Mouse (Mus musculus) lung, embryonic 14.5 days (tissue): ENCODE data around the gene Enox1. TPM values are rescaled to one million over a fixed set of nuclear protein-coding genes. Genes with fewer than 3 reads are reported as not detected.

Experiments
- ATAC-seq: fragments of 200-750 bp; cut with Nextera tagmentation; 2 replicates; pipeline ENCODE4 v1.8.0; 2017; ENCODE audit warnings: mild to moderate bottlenecking, moderate TSS enrichment, moderate library complexity; ENCODE audit not compliant: insufficient read depth
- DNase-seq: peaks from one replicate; pipeline ENCODE4 v3.0.0-alpha.2; 2015
- H3K27ac ChIP-seq: fragments of 300-500 bp; sonication (generic); 2 replicates; pipeline ENCODE4 v1.5.1; 2014; ENCODE audit warnings: low read depth, mild to moderate bottlenecking, moderate library complexity
- H3K27me3 ChIP-seq: fragments of 300-500 bp; sonication (generic); 2 replicates; pipeline ENCODE4 v1.6.1; 2014; ENCODE audit warnings: low read length, control low read depth; ENCODE audit not compliant: insufficient read depth
- H3K36me3 ChIP-seq: fragments of 300-500 bp; sonication (generic); 2 replicates; pipeline ENCODE4 v1.6.1; 2014; ENCODE audit warnings: control low read depth; ENCODE audit not compliant: insufficient read depth
- H3K4me1 ChIP-seq: fragments of 300-500 bp; sonication (generic); 2 replicates; pipeline ENCODE4 v1.6.1; 2014; ENCODE audit warnings: antibody characterized with exemption, control low read depth; ENCODE audit not compliant: insufficient read depth
- H3K4me2 ChIP-seq: fragments of 300-500 bp; sonication (generic); 2 replicates; pipeline ENCODE4 v1.6.1; 2014; ENCODE audit warnings: mild to moderate bottlenecking
- H3K4me3 ChIP-seq: fragments of 300-500 bp; sonication (generic); 2 replicates; pipeline ENCODE4 v1.5.1; 2014; ENCODE audit warnings: low read depth, low read length
- H3K9ac ChIP-seq: fragments of 300-500 bp; sonication (generic); 2 replicates; pipeline ENCODE4 v1.6.1; 2014
- H3K9me3 ChIP-seq: fragments of 300-500 bp; sonication (generic); 2 replicates; pipeline ENCODE4 v1.6.1; 2016; ENCODE audit warnings: low read depth, low read length, control low read depth
- CTCF ChIP-seq: IDR thresholded peaks from 2 replicates; pipeline ENCODE4 v1.5.1; 2016; ENCODE audit warnings: antibody characterized with exemption, low read depth
- WGBS: fragments of 180-500 bp; shearing (Covaris S2); extraction: QIAGEN DNeasy Blood & Tissue Kit; methylation state at CpG from one replicate; pipeline ENCODE4 v1.1.7; 2014; 5-methylcytosine and 5-hydroxymethylcytosine counted together
- polyA plus RNA-seq: library from polyadenylated mRNA; unstranded; fragments of >200 nt; fragmentation: Nextera tagmentation; extraction: Ambion mirVana; gene quantifications from 2 replicates; pipeline ENCODE4 v1.2.1, GENCODE M21; 2014

The Enox1 gene
- polyA plus RNA-seq, 1 experiment from 2014 or later: 2.8 TPM

GRCm38 (mm10) chr14:77371977-77372376, 215.4 kb downstream of the Enox1 start:
- H3K4me2 ChIP-seq: no peak overlapping the region
- H3K9me3 ChIP-seq: no peaks in the 10 kb centered on the region
- ATAC-seq: no peak
- WGBS: 56% methylated on average over 5 of the region's 5 CpGs
- no peak overlapping the region for H3K27ac ChIP-seq
- H3K27me3 ChIP-seq: no peaks in the 10 kb centered on the region
- no peak for DNase-seq
- no peaks in the 10 kb centered on the region for H3K36me3 ChIP-seq
- H3K9ac ChIP-seq: no peak overlapping the region
- peak; percentile 14; the same call in 1 of the 2 replicates for TF ChIP-seq CTCF
- H3K4me1 ChIP-seq: no peaks in the 10 kb centered on the region
- no peak overlapping the region for H3K4me3 ChIP-seq

- H3K4me3 ChIP-seq: no peak overlapping the region
- H3K9me3 ChIP-seq: no peaks in the 10 kb centered on the region
- no peaks in the 10 kb centered on the region for H3K4me1 ChIP-seq
- H3K36me3 ChIP-seq: no peaks in the 10 kb centered on the region
- H3K4me2 ChIP-seq: no peak overlapping the region
- no peaks in the 10 kb centered on the region for H3K27me3 ChIP-seq
- H3K27ac ChIP-seq: no peak overlapping the region
- no peak overlapping the region for H3K9ac ChIP-seq
- no peak for ATAC-seq
- 59% methylated on average over 3 of the region's 3 CpGs for WGBS
- no peak for DNase-seq
- TF ChIP-seq CTCF: no peak
Measured at GRCm38 (mm10) chr14:77373119-77373518, 216.6 kb downstream of the Enox1 start.

- no peak for TF ChIP-seq CTCF
- ATAC-seq (no peak), DNase-seq (no peak)
- no peak overlapping the region for H3K27ac ChIP-seq
- WGBS: 39% methylated on average over 2 of the region's 2 CpGs
- no peaks in the 10 kb centered on the region for H3K27me3 ChIP-seq
- no peak overlapping the region for H3K4me3 ChIP-seq
- no peak overlapping the region for H3K4me2 ChIP-seq
- no peaks in the 10 kb centered on the region for H3K36me3 ChIP-seq
- H3K9ac ChIP-seq: no peak overlapping the region
- H3K9me3 ChIP-seq: no peaks in the 10 kb centered on the region
- H3K4me1 ChIP-seq: no peaks in the 10 kb centered on the region
Measured at GRCm38 (mm10) chr14:77375054-77375453, 218.5 kb downstream of the Enox1 start.

GRCm38 (mm10) chr14:77375618-77376017, 219.1 kb downstream of the Enox1 start:
- no peak for DNase-seq

GRCm38 (mm10) chr14:77376731-77377130, 220.2 kb downstream of the Enox1 start:
- no peak for DNase-seq
- H3K9me3 ChIP-seq: no peaks in the 10 kb centered on the region
- no peak overlapping the region for H3K4me2 ChIP-seq
- no peak overlapping the region for H3K27ac ChIP-seq
- H3K4me1 ChIP-seq: no peaks in the 10 kb centered on the region
- H3K9ac ChIP-seq: no peak overlapping the region
- no peaks in the 10 kb centered on the region for H3K36me3 ChIP-seq
- H3K4me3 ChIP-seq: no peak overlapping the region
- no peak for TF ChIP-seq CTCF
- H3K27me3 ChIP-seq: no peaks in the 10 kb centered on the region
- no peak for ATAC-seq
- 56% methylated on average over 7 of the region's 7 CpGs for WGBS

More at GRCm38 (mm10) chr14:77375618-77376017, 219.1 kb downstream of the Enox1 start:
- no peak overlapping the region for H3K9ac ChIP-seq
- H3K9me3 ChIP-seq: no peaks in the 10 kb centered on the region
- no peak overlapping the region for H3K27ac ChIP-seq
- no peak overlapping the region for H3K4me3 ChIP-seq
- no peaks in the 10 kb centered on the region for H3K36me3 ChIP-seq
- H3K4me1 ChIP-seq: no peaks in the 10 kb centered on the region
- H3K4me2 ChIP-seq: no peak overlapping the region
- 50% methylated on average over 9 of the region's 9 CpGs for WGBS
- no peak for TF ChIP-seq CTCF
- H3K27me3 ChIP-seq: no peaks in the 10 kb centered on the region
- no peak for ATAC-seq

- Histone ChIP-seq H3K4me1 (no peaks in the 10 kb centered on the region), H3K9ac (no peak overlapping the region), H3K36me3 (no peaks in the 10 kb centered on the region), H3K4me3 (no peak overlapping the region), H3K9me3 (no peaks in the 10 kb centered on the region), H3K27ac (no peak overlapping the region), H3K27me3 (no peaks in the 10 kb centered on the region), H3K4me2 (no peak overlapping the region)
- 84% methylated on average over 3 of the region's 3 CpGs for WGBS
- TF ChIP-seq CTCF: no peak
- DNase-seq: no peak
- no peak for ATAC-seq
Measured at GRCm38 (mm10) chr14:77377439-77377838, 220.9 kb downstream of the Enox1 start.

GRCm38 (mm10) chr14:77377873-77378272, 221.3 kb downstream of the Enox1 start:
- DNase-seq: no peak
- no peak for TF ChIP-seq CTCF

GRCm38 (mm10) chr14:77381532-77381931, 225.0 kb downstream of the Enox1 start:
- Histone ChIP-seq H3K36me3 (no peaks in the 10 kb centered on the region), H3K9ac (no peak overlapping the region), H3K27me3 (no peaks in the 10 kb centered on the region), H3K4me3 (no peak overlapping the region), H3K27ac (no peak overlapping the region), H3K4me1 (no peaks in the 10 kb centered on the region), H3K9me3 (no peaks in the 10 kb centered on the region), H3K4me2 (no peak overlapping the region)
- TF ChIP-seq CTCF: no peak
- no peak for DNase-seq
- 27% methylated on average over 2 of the region's 2 CpGs for WGBS
- ATAC-seq: no peak

More at GRCm38 (mm10) chr14:77377873-77378272, 221.3 kb downstream of the Enox1 start:
- Histone ChIP-seq H3K27me3 (no peaks in the 10 kb centered on the region), H3K9me3 (no peaks in the 10 kb centered on the region), H3K4me2 (no peak overlapping the region), H3K4me1 (no peaks in the 10 kb centered on the region), H3K9ac (no peak overlapping the region), H3K27ac (no peak overlapping the region), H3K4me3 (no peak overlapping the region), H3K36me3 (no peaks in the 10 kb centered on the region)
- WGBS: 67% methylated on average over 5 of the region's 5 CpGs
- no peak for ATAC-seq
